Mouse (Mus musculus) hindlimb bud, embryonic 11.5 days (tissue): ENCODE results near the gene Ptrhd1.
"Not testable (repeated sequence)": the region's sequence is repeated elsewhere in the genome, so short reads cannot be mapped to it uniquely, and the experiment has no call there.

Source experiments
- DNase-seq: peaks from one replicate; pipeline ENCODE4 v3.0.0-alpha.2; 2012; ENCODE audit warnings: low read depth, low spot score; ENCODE audit errors: extremely low spot score

Ptrhd1 gene

GRCm38 (mm10) chr12:4233572-4234508, at the start of gene Ptrhd1, which contains the start of gene Cenpo:
TSS of gene Ptrhd1 (plus strand) at chr12:4234027.
TSS of gene Cenpo (minus strand) at chr12:4234294.
- DNase-seq: peak; percentile 89

GRCm38 (mm10) chr12:4184648-4185047, 49.2 kb upstream of the Ptrhd1 start:
- DNase-seq: no peak

GRCm38 (mm10) chr12:4188171-4189059, 45.4 kb upstream of the Ptrhd1 start:
- DNase-seq: no peak

- no peak for DNase-seq
Measured at GRCm38 (mm10) chr12:4189060-4189447, 44.8 kb upstream of the Ptrhd1 start.

GRCm38 (mm10) chr12:4192514-4192913, 41.3 kb upstream of the Ptrhd1 start:
- DNase-seq: no peak

- no peak for DNase-seq
Measured at GRCm38 (mm10) chr12:4193025-4193740, 40.6 kb upstream of the Ptrhd1 start.

- DNase-seq: no peak
Measured at GRCm38 (mm10) chr12:4194643-4195042, 39.2 kb upstream of the Ptrhd1 start.

- no peak for DNase-seq
Measured at GRCm38 (mm10) chr12:4198702-4199101, 35.1 kb upstream of the Ptrhd1 start.

- no peak for DNase-seq
Measured at GRCm38 (mm10) chr12:4199271-4199670, 34.6 kb upstream of the Ptrhd1 start.

- DNase-seq: no peak
Measured at GRCm38 (mm10) chr12:4201454-4202200, 32.2 kb upstream of the Ptrhd1 start.

GRCm38 (mm10) chr12:4202206-4202605, 31.6 kb upstream of the Ptrhd1 start:
- no peak for DNase-seq

GRCm38 (mm10) chr12:4206106-4206505, 27.7 kb upstream of the Ptrhd1 start:
- no peak for DNase-seq

GRCm38 (mm10) chr12:4208405-4209133, 25.3 kb upstream of the Ptrhd1 start:
- DNase-seq: no peak

- no peak for DNase-seq
Measured at GRCm38 (mm10) chr12:4209196-4209595, 24.6 kb upstream of the Ptrhd1 start.

GRCm38 (mm10) chr12:4211174-4211573, 22.7 kb upstream of the Ptrhd1 start:
- DNase-seq: no peak

GRCm38 (mm10) chr12:4212908-4213307, 20.9 kb upstream of the Ptrhd1 start:
- DNase-seq: no peak

GRCm38 (mm10) chr12:4230156-4230555, 3.7 kb upstream of the Ptrhd1 start:
- DNase-seq: no peak

- DNase-seq: no peak
Measured at GRCm38 (mm10) chr12:4232777-4233176, 1.1 kb upstream of the Ptrhd1 start.

- no peak for DNase-seq
Measured at GRCm38 (mm10) chr12:4237481-4237880, 3.7 kb downstream of the Ptrhd1 start.

GRCm38 (mm10) chr12:4240281-4240680, 6.5 kb downstream of the Ptrhd1 start:
- not testable (repeated sequence) for DNase-seq
